Mouse (Mus musculus) testis, postnatal 14 days (tissue): Measurements from ENCODE around the gene Fgfr2.
A peak's percentile ranks its signal among the peaks of the same experiment; 100 is the strongest.

Source experiments
- DNase-seq: peaks from one replicate; pipeline ENCODE4 v3.0.0; 2021; ENCODE audit warnings: low spot score

Gene Fgfr2

GRCm38 (mm10) chr7:130834958-130835861 lies 2287.9 kb downstream of the Fgfr2 start:
- no peak for DNase-seq

- no peak for DNase-seq
Observed at GRCm38 (mm10) chr7:130834299-130834698, 2288.9 kb downstream of the Fgfr2 start.

GRCm38 (mm10) chr7:130831586-130831985 lies 2291.6 kb downstream of the Fgfr2 start:
- DNase-seq = no peak

- DNase-seq = no peak
Observed at GRCm38 (mm10) chr7:130828475-130828874, 2294.7 kb downstream of the Fgfr2 start.

GRCm38 (mm10) chr7:130827844-130828403 lies 2295.2 kb downstream of the Fgfr2 start:
- no peak for DNase-seq

- no peak for DNase-seq
Observed at GRCm38 (mm10) chr7:130827431-130827830, 2295.7 kb downstream of the Fgfr2 start.

GRCm38 (mm10) chr7:130826343-130826742 lies 2296.8 kb downstream of the Fgfr2 start:
- DNase-seq = no peak

GRCm38 (mm10) chr7:130823992-130824391 lies 2299.2 kb downstream of the Fgfr2 start:
- DNase-seq = no peak

- DNase-seq = no peak
Observed at GRCm38 (mm10) chr7:130819624-130820023, 2303.5 kb downstream of the Fgfr2 start.

GRCm38 (mm10) chr7:130818813-130819212 lies 2304.3 kb downstream of the Fgfr2 start:
- no peak for DNase-seq

- no peak for DNase-seq
Observed at GRCm38 (mm10) chr7:130816243-130816642, 2306.9 kb downstream of the Fgfr2 start.

GRCm38 (mm10) chr7:130815601-130816000 lies 2307.5 kb downstream of the Fgfr2 start:
- no peak for DNase-seq

GRCm38 (mm10) chr7:130812407-130812806 lies 2310.7 kb downstream of the Fgfr2 start:
- peak; percentile 34 for DNase-seq

- no peak for DNase-seq
Observed at GRCm38 (mm10) chr7:130810238-130810637, 2312.9 kb downstream of the Fgfr2 start.

- DNase-seq = no peak
Observed at GRCm38 (mm10) chr7:130808694-130809093, 2314.5 kb downstream of the Fgfr2 start.

GRCm38 (mm10) chr7:130807749-130808148 lies 2315.4 kb downstream of the Fgfr2 start:
- DNase-seq = no peak

- DNase-seq = no peak
Observed at GRCm38 (mm10) chr7:130804991-130805390, 2318.2 kb downstream of the Fgfr2 start.

GRCm38 (mm10) chr7:130803251-130803825 lies 2319.8 kb downstream of the Fgfr2 start:
- no peak for DNase-seq

GRCm38 (mm10) chr7:130801811-130802210 lies 2321.3 kb downstream of the Fgfr2 start:
- no peak for DNase-seq

GRCm38 (mm10) chr7:130800681-130801080 lies 2322.5 kb downstream of the Fgfr2 start:
- no peak for DNase-seq

- DNase-seq = no peak
Observed at GRCm38 (mm10) chr7:130799418-130799817, 2323.7 kb downstream of the Fgfr2 start.

GRCm38 (mm10) chr7:130797524-130797923 lies 2325.6 kb downstream of the Fgfr2 start:
- no peak for DNase-seq

GRCm38 (mm10) chr7:130796786-130797185 lies 2326.4 kb downstream of the Fgfr2 start:
- no peak for DNase-seq
